In the genomic region with DNA sequence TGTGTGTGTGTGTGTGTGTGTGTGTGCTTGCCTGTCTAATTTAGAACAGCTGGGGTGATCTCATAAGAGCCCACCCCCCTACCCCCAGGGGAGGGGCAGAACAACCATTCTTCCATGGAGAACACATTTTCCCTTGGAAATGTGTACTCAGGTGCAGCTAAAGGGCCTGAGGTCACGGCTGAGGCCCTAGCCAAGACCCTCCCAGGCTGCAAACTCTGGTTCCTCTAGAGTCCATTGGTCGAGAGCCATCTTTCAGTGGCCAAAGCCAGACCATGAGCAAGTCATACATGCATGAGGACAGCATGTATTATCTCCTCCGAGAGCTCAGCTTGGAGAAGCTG, we compare ENCODE assay signal across 11 mouse cellular contexts.
DNase-seq lines count a peak whose midpoint lies in the region; ATAC-seq and TF ChIP-seq lines count a peak whose summit lies in the region.
"Had no signal": no experiment of that assay in that cellular context is flagged by ENCODE, and none has a peak within 500 bp of the region (broad histone marks: within the 10 kb centered on the region; RNA-seq: fewer than 3 reads in every experiment).

No protein-coding gene starts in this region.

- H3K9me3 ChIP-seq in heart, embryonic 12.5 days (replicated peaks): peaks cover 6% of the 10 kb centered on the region
- H3K9me3 ChIP-seq in midbrain, embryonic 10.5 days (replicated peaks): peaks cover 13% of the 10 kb centered on the region
- no peaks in the 10 kb centered on the region for H3K9me3 ChIP-seq in midbrain, embryonic 16.5 days (replicated peaks; ENCODE audit: control insufficient read depth, low read length, poor library complexity, severe bottlenecking)
- peaks cover 8% of the 10 kb centered on the region for H3K9me3 ChIP-seq in embryonic facial prominence, embryonic 14.5 days (ENCODE audit: control insufficient read depth, low read length)
- H3K9me3 ChIP-seq in midbrain, postnatal 0 days (ENCODE audit: low read length): peaks cover 6% of the 10 kb centered on the region; the same call in 1 of the 2 replicates

- no peaks in the 10 kb centered on the region for H3K36me3 ChIP-seq in heart, embryonic 12.5 days
- H3K36me3 ChIP-seq in midbrain, embryonic 10.5 days: no peaks in the 10 kb centered on the region
- H3K36me3 ChIP-seq in midbrain, embryonic 16.5 days (ENCODE audit: control insufficient read depth, insufficient read depth, low read length): no peaks in the 10 kb centered on the region
- H3K36me3 ChIP-seq in embryonic facial prominence, embryonic 14.5 days (ENCODE audit: control insufficient read depth, insufficient read depth, low read length): no peaks in the 10 kb centered on the region
- H3K36me3 ChIP-seq in midbrain, postnatal 0 days (ENCODE audit: insufficient read depth, low read length): no peaks in the 10 kb centered on the region
- H3K36me3 ChIP-seq: heart, embryonic 10.5 days had no signal

- 86% methylated on average over 3 of the region's 3 CpGs for WGBS in heart, embryonic 12.5 days
- WGBS in midbrain, embryonic 10.5 days: 40% methylated on average over 3 of the region's 3 CpGs
- 39% methylated on average over 3 of the region's 3 CpGs for WGBS in midbrain, embryonic 16.5 days
- 60% methylated on average over 3 of the region's 3 CpGs for WGBS in embryonic facial prominence, embryonic 14.5 days
- 52% methylated on average over 3 of the region's 3 CpGs for WGBS in midbrain, postnatal 0 days

- no peak for TF ChIP-seq CTCF in midbrain, postnatal 0 days (IDR thresholded peaks at IDR 0.05)

- H3K4me2 ChIP-seq in heart, embryonic 12.5 days: no peak overlapping the region
- H3K4me2 ChIP-seq in midbrain, embryonic 16.5 days (ENCODE audit: low read length): no peak overlapping the region
- no peak overlapping the region for H3K4me2 ChIP-seq in embryonic facial prominence, embryonic 14.5 days (ENCODE audit: low read depth, low read length)
- no peak overlapping the region for H3K4me2 ChIP-seq in midbrain, postnatal 0 days (ENCODE audit: low read depth, low read length, poor library complexity, severe bottlenecking)

- no peak overlapping the region for H3K9ac ChIP-seq in heart, embryonic 12.5 days
- no peak overlapping the region for H3K9ac ChIP-seq in midbrain, embryonic 16.5 days (ENCODE audit: low read depth, low read length)
- no peak overlapping the region for H3K9ac ChIP-seq in embryonic facial prominence, embryonic 14.5 days (ENCODE audit: low read depth, low read length)
- no peak overlapping the region for H3K9ac ChIP-seq in midbrain, postnatal 0 days (replicated peaks; ENCODE audit: low read length, poor library complexity, severe bottlenecking)

- peaks cover 16% of the 10 kb centered on the region; the same call in 1 of the 2 replicates for H3K4me1 ChIP-seq in heart, embryonic 12.5 days (replicated peaks)
- peaks cover 38% of the 10 kb centered on the region for H3K4me1 ChIP-seq in midbrain, embryonic 10.5 days
- H3K4me1 ChIP-seq in midbrain, embryonic 16.5 days (ENCODE audit: control insufficient read depth, insufficient read depth, low read length): peaks cover 12% of the 10 kb centered on the region
- H3K4me1 ChIP-seq in embryonic facial prominence, embryonic 14.5 days (ENCODE audit: control insufficient read depth, insufficient read depth, low read length): peaks cover 10% of the 10 kb centered on the region; the same call in 1 of the 2 replicates
- no peaks in the 10 kb centered on the region for H3K4me1 ChIP-seq in midbrain, postnatal 0 days (ENCODE audit: insufficient read depth, low read length)

- ATAC-seq in heart, embryonic 12.5 days (ENCODE audit: insufficient number of reproducible peaks, low FRiP score): no peak
- ATAC-seq in midbrain, embryonic 16.5 days: no peak
- peak; percentile 70 for ATAC-seq in embryonic facial prominence, embryonic 14.5 days (ENCODE audit: low read depth)
- ATAC-seq in midbrain, postnatal 0 days (ENCODE audit: low FRiP score): no peak
- ATAC-seq in CD4-positive, CD25-positive, alpha-beta regulatory T cell, adult 4 months: no peak
- ATAC-seq: lung, postnatal 0 days had no signal

- no peak overlapping the region for H3K27ac ChIP-seq in heart, embryonic 12.5 days (ENCODE audit: poor library complexity, severe bottlenecking)
- peak overlapping the region; percentile 80 for H3K27ac ChIP-seq in midbrain, embryonic 10.5 days (replicated peaks)
- no peak overlapping the region for H3K27ac ChIP-seq in midbrain, embryonic 16.5 days (ENCODE audit: low read length)
- no peak overlapping the region for H3K27ac ChIP-seq in embryonic facial prominence, embryonic 14.5 days (replicated peaks; ENCODE audit: low read depth, low read length)
- H3K27ac ChIP-seq in midbrain, postnatal 0 days (ENCODE audit: low read depth, low read length): no peak overlapping the region
- H3K27ac ChIP-seq: stomach, postnatal 0 days had no signal

- DNase-seq in heart, postnatal 4 days: peak; percentile 7
- peak; percentile 42 for DNase-seq in midbrain, embryonic 10.5 days (ENCODE audit: low spot score)
- DNase-seq in embryonic facial prominence, embryonic 14.5 days (ENCODE audit: low spot score): peak; percentile 55
- DNase-seq in midbrain, postnatal 0 days (ENCODE audit: low spot score): peak; percentile 12
- DNase-seq in cerebellum, adult 11-12 months: no peak

- no peak overlapping the region for H3K4me3 ChIP-seq in heart, embryonic 12.5 days
- H3K4me3 ChIP-seq in midbrain, embryonic 10.5 days: no peak overlapping the region
- H3K4me3 ChIP-seq in midbrain, embryonic 16.5 days (ENCODE audit: low read depth, low read length): no peak overlapping the region
- no peak overlapping the region for H3K4me3 ChIP-seq in embryonic facial prominence, embryonic 14.5 days (ENCODE audit: low read depth, low read length)
- no peak overlapping the region for H3K4me3 ChIP-seq in midbrain, postnatal 0 days (ENCODE audit: low read depth, low read length)
- H3K4me3 ChIP-seq: heart, embryonic 10.5 days had no signal

- no peaks in the 10 kb centered on the region for H3K27me3 ChIP-seq in heart, embryonic 12.5 days (replicated peaks)
- peaks cover 87% of the 10 kb centered on the region for H3K27me3 ChIP-seq in midbrain, embryonic 10.5 days (ENCODE audit: low read depth, poor library complexity, severe bottlenecking)
- H3K27me3 ChIP-seq in midbrain, embryonic 16.5 days (ENCODE audit: control insufficient read depth, insufficient read depth, low read depth, low read length): no peaks in the 10 kb centered on the region
- H3K27me3 ChIP-seq in embryonic facial prominence, embryonic 14.5 days (replicated peaks; ENCODE audit: control insufficient read depth, insufficient read depth, low read length): no peaks in the 10 kb centered on the region
- H3K27me3 ChIP-seq in midbrain, postnatal 0 days (ENCODE audit: insufficient read depth, low read length): no peaks in the 10 kb centered on the region
